In the genomic region with DNA sequence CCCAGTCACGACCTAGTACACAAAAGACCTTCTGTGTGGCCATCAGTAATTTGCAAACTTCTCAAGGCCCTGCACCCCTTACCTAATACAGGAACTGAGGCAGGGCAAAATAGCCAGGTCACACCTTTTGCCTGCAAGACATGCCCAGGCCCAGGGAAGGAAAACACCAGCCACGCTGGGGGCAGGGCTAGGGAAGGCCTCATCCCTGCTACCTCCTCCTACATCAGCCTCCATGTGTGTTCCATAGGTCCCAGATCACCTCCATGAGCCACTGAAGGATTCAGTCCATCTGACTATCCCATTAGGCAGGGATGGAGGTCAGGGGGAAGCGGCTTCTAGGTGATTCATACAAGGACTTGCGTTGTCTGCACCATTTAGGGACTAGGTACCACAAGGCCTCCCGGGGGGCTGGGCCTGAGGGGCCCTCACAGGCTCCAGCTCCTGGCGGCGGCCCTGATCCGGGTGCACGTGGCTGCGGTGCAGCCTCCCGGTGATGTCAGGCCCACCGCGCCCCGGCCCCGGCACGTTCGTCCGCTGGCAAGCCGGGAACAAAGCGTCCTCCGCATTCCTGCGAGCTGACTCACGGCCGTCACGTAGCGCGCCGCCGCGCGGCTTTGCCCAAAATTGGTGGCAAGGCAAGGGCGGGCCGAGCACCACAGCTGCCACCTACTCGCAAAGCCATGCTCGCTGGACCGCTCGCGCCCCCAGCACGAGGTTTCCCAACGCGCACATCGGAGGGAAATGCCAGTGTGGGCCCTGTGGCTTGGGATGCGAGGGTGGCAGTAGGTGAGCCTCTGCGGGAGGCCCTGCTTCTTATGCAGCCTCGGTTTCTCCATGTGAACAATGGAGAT, we compare ENCODE assay signal across 9 mouse cellular contexts. TPM values are rescaled to one million over a fixed set of nuclear protein-coding genes. Genes with fewer than 3 reads are reported as not detected.
A peak's percentile ranks its signal among the peaks of the same experiment; 100 is the strongest.
DNase-seq lines count a peak whose midpoint lies in the region; ATAC-seq and TF ChIP-seq lines count a peak whose summit lies in the region.
"Had no signal": no experiment of that assay in that cellular context is flagged by ENCODE, and none has a peak within 500 bp of the region (broad histone marks: within the 10 kb centered on the region; RNA-seq: fewer than 3 reads in every experiment).

No protein-coding gene starts in this region.

- peaks cover 83% of the 10 kb centered on the region for H3K27me3 ChIP-seq in megakaryocyte, embryonic 14.5 days (replicated peaks)
- H3K27me3 ChIP-seq in forebrain, postnatal 0 days (ENCODE audit: insufficient read depth, low read length): no peaks in the 10 kb centered on the region

- intact Hi-C loops in heart, postnatal 25 days (cut with DNase I): no loop called here

- WGBS in forebrain, postnatal 0 days: 6% methylated on average over 45 of the region's 45 CpGs

- no peaks in the 10 kb centered on the region for H3K36me3 ChIP-seq in megakaryocyte, embryonic 14.5 days (replicated peaks; ENCODE audit: low read length)
- no peaks in the 10 kb centered on the region for H3K36me3 ChIP-seq in forebrain, postnatal 0 days (ENCODE audit: insufficient read depth)
- H3K36me3 ChIP-seq: G1E had no signal

- H3K9ac ChIP-seq in forebrain, postnatal 0 days: peak overlapping the region; percentile 26

- H3K4me3 ChIP-seq in megakaryocyte, embryonic 14.5 days (replicated peaks): peak overlapping the region; percentile 81
- no peak overlapping the region; the same call in 1 of the 2 replicates for H3K4me3 ChIP-seq in forebrain, postnatal 0 days (ENCODE audit: low read depth, low read length)

- H3K4me2 ChIP-seq in forebrain, postnatal 0 days (ENCODE audit: low read depth): peak overlapping the region; percentile 27

- H3K4me1 ChIP-seq in megakaryocyte, embryonic 14.5 days: peaks cover 13% of the 10 kb centered on the region
- 0 out of 2 replicates have a peak, but pooled peaks cover 5% of the 10 kb centered on the region for H3K4me1 ChIP-seq in forebrain, postnatal 0 days (ENCODE audit: insufficient read depth)

- TF ChIP-seq CTCF in forebrain, postnatal 0 days (IDR thresholded peaks at IDR 0.05; ENCODE audit: low read depth): 0 out of 2 replicates have a peak, but pooled peaks have one; percentile 35

- no peak for ATAC-seq in megakaryocyte, adult 5-6 weeks (ENCODE audit: poor library complexity, severe bottlenecking)
- ATAC-seq in forebrain, postnatal 0 days: peak; percentile 84

- H3K27ac ChIP-seq in forebrain, postnatal 0 days (ENCODE audit: low read depth, low read length): no peak overlapping the region

- H3K9me3 ChIP-seq in megakaryocyte, embryonic 14.5 days: no peaks in the 10 kb centered on the region
- no peaks in the 10 kb centered on the region for H3K9me3 ChIP-seq in forebrain, postnatal 0 days (ENCODE audit: low read length)

- DNase-seq in forebrain, postnatal 0 days: peak; percentile 82
- DNase-seq in heart, postnatal 25 days (ENCODE audit: low spot score): peak; percentile 72
- DNase-seq in kidney, postnatal 4 days: peak; percentile 80 to 90
- DNase-seq in lung, adult 18-20 months: peak; percentile 93 to 95
- peak; percentile 55 for DNase-seq in ovary, postnatal 10 days (ENCODE audit: low spot score)
- peak; percentile 84 for DNase-seq in urinary bladder, adult 2 months (ENCODE audit: low spot score)

RNA-seq across cellular contexts. Expression of a gene that starts 12.5 kb away (rescaled TPM):
- not detected in 2 replicates for polyA plus RNA-seq in megakaryocyte, embryonic 14.5 days (2012; ENCODE audit: insufficient read depth, low replicate concordance)
- total RNA-seq in megakaryocyte, adult 5-6 weeks (2015): not detected in 2 replicates
- not detected in 2 replicates for total RNA-seq in megakaryocyte, adult 5-6 weeks (2017)
- total RNA-seq in forebrain, postnatal 0 days (2014; rRNA removed): not detected in 2 replicates
- 0.13 TPM in 1 of 2 replicates, not detected in the other for polyA plus RNA-seq in forebrain, postnatal 0 days (2015; fragmentation: Nextera tagmentation; extraction: Ambion mirVana)
- not detected for total RNA-seq in heart, postnatal 25 days (2021)
- 0.10 and 0.24 TPM in 2 replicates for polyA plus RNA-seq in urinary bladder, adult 2 months (2012; rRNA removed)
- total RNA-seq: G1E had no signal
- polyA plus RNA-seq: G1E had no signal
